Mouse (Mus musculus): ENCODE measurements at regions not wholly inside any gene's neighbourhood (a gene's known extent, or its start where the extent isn't known, plus 50 kb on each side); places are given as distances from the start of the nearest gene placed in this dataset.

GRCm38 (mm10) chr2:166433655-166434333 is 278.3 kb upstream of the Sulf2 start:
- no peak for DNase-seq

GRCm38 (mm10) chr2:166432948-166433654 is 277.6 kb upstream of the Sulf2 start:
- no peak for DNase-seq

GRCm38 (mm10) chr2:166432531-166432930 is 277.1 kb upstream of the Sulf2 start:
- DNase-seq = no peak

- no peak for DNase-seq
These were observed 274.5 kb upstream of the Sulf2 start for GRCm38 (mm10) chr2:166429918-166430317.

- DNase-seq = no peak
These were observed 274.0 kb upstream of the Sulf2 start for GRCm38 (mm10) chr2:166429494-166429893.

- no peak for DNase-seq
These were observed 271.9 kb upstream of the Sulf2 start for GRCm38 (mm10) chr2:166427390-166427789.

- peak; percentile 41 for DNase-seq
These were observed 271.5 kb upstream of the Sulf2 start for GRCm38 (mm10) chr2:166426960-166427359.

- no peak for DNase-seq
These were observed 271.0 kb upstream of the Sulf2 start for GRCm38 (mm10) chr2:166426457-166426856.

GRCm38 (mm10) chr2:166425141-166425540 is 269.7 kb upstream of the Sulf2 start:
- DNase-seq = no peak

- no peak for DNase-seq
These were observed 267.7 kb upstream of the Sulf2 start for GRCm38 (mm10) chr2:166423132-166423660.

- DNase-seq = no peak
These were observed 264.8 kb upstream of the Sulf2 start for GRCm38 (mm10) chr2:166420275-166420674.

- no peak for DNase-seq
These were observed 263.8 kb upstream of the Sulf2 start for GRCm38 (mm10) chr2:166419271-166419670.

- no peak for DNase-seq
These were observed 262.8 kb upstream of the Sulf2 start for GRCm38 (mm10) chr2:166418279-166418678.

GRCm38 (mm10) chr2:166417628-166418027 is 262.2 kb upstream of the Sulf2 start:
- DNase-seq = no peak

GRCm38 (mm10) chr2:166415481-166415965 is 260.1 kb upstream of the Sulf2 start:
- no peak for DNase-seq

GRCm38 (mm10) chr2:166414856-166415255 is 259.4 kb upstream of the Sulf2 start:
- no peak for DNase-seq

GRCm38 (mm10) chr2:166412031-166412858 is 256.8 kb upstream of the Sulf2 start:
- DNase-seq = no peak

- DNase-seq = no peak
These were observed 253.9 kb upstream of the Sulf2 start for GRCm38 (mm10) chr2:166409391-166409790.

GRCm38 (mm10) chr2:166408806-166409205 is 253.3 kb upstream of the Sulf2 start:
- DNase-seq = no peak

- DNase-seq = no peak
These were observed 252.5 kb upstream of the Sulf2 start for GRCm38 (mm10) chr2:166408009-166408408.

GRCm38 (mm10) chr2:166406826-166407225 is 251.4 kb upstream of the Sulf2 start:
- no peak for DNase-seq

GRCm38 (mm10) chr2:166403319-166403718 is 247.9 kb upstream of the Sulf2 start:
- DNase-seq = no peak

GRCm38 (mm10) chr2:166401860-166402259 is 246.4 kb upstream of the Sulf2 start:
- no peak for DNase-seq
